1 mouse cellular context compared by ENCODE assay signal in the genomic region with DNA sequence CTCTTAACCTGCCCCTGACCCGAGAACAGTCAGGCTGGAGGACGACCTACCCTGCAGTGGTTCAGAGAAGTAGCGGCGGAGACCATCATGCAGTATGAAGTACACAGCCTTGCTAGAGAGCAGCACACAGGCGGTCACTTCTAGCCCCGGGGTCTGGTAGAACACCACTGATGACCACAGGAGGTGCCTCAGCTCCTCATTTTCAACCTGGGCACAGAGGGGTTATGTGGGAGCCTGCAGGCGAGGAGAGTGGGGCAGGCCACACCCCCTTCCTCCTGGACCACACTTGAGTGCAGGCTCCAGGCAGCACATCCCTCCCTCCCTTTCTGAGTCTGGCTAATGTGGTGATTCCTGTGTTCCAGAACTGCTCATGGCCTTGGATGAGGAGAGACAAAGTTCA.
TF ChIP-seq lines count a peak whose summit lies in the region.

No protein-coding gene starts in this region.

TF ChIP-seq in myocyte, 11 proteins besides CTCF, POLR2A, EP300 and RAD21:
- TF ChIP-seq REST (IDR thresholded peaks at IDR 0.05; ENCODE audit: insufficient read depth, insufficient read length), result no peak
- TF ChIP-seq POLR2AphosphoS2 (IDR thresholded peaks at IDR 0.05; ENCODE audit: insufficient read length, low read depth), result peak; percentile 43
- TF ChIP-seq SRF (IDR thresholded peaks at IDR 0.05; ENCODE audit: control insufficient read depth, insufficient read length, low read depth), result no peak
- TF ChIP-seq E2F4 (IDR thresholded peaks at IDR 0.05; ENCODE audit: insufficient read depth), result no peak
- no peak for TF ChIP-seq MYOG (IDR thresholded peaks at IDR 0.05; ENCODE audit: control insufficient read depth in 1 of 3, insufficient read depth in 1 of 3, insufficient read length in 2 of 3, low read depth in 2 of 3)
- TF ChIP-seq MYOD1 (IDR thresholded peaks at IDR 0.05; ENCODE audit: control insufficient read depth in 1 of 3, insufficient read length in 2 of 3, low read depth in 2 of 3), result no peak
- TF ChIP-seq TCF3 (IDR thresholded peaks at IDR 0.05; ENCODE audit: insufficient read length, low read depth), result no peak
- no peak for TF ChIP-seq MAX (IDR thresholded peaks at IDR 0.05; ENCODE audit: low read depth)
TF ChIP-seq in myocyte: peak in this region for 1.
